Mouse (Mus musculus) layer of hippocampus, postnatal 25 days (tissue): ENCODE data around the gene Hspb1. TPM values are rescaled to one million over a fixed set of nuclear protein-coding genes. Genes with fewer than 3 reads are reported as not detected.

Source experiments
- DNase-seq, 2 experiments: peaks; one replicate each; pipeline ENCODE4 v3.0.0; 2022; ENCODE audit warnings: mixed read lengths in 2 of 2, low spot score in 1 of 2; ENCODE audit errors: extremely low spot score in 1 of 2
- total RNA-seq, 2 experiments: library from RNA; stranded (reverse); gene quantifications; 2 replicates each; pipeline ENCODE4 v1.2.3; 2021

Hspb1 gene
- total RNA-seq, result 10 to 100 TPM in 1 of 2 experiments, 1 to 10 TPM in 1; 7.7 to 14.4 TPM

- no peak for DNase-seq
Measured at GRCm38 (mm10) chr5:135887675-135888102, at the start of gene Hspb1. TSS of gene Hspb1 (plus strand) at chr5:135887919.

- no peak for DNase-seq
Measured at GRCm38 (mm10) chr5:135841651-135842050, 46.1 kb upstream of the Hspb1 start.

GRCm38 (mm10) chr5:135843418-135843817 is 44.3 kb upstream of the Hspb1 start:
- DNase-seq, result peak in 1 of 2 experiments; percentile 30

- no peak for DNase-seq
Measured at GRCm38 (mm10) chr5:135845676-135846320, 41.9 kb upstream of the Hspb1 start.

- DNase-seq, result no peak
Measured at GRCm38 (mm10) chr5:135847460-135847859, 40.3 kb upstream of the Hspb1 start.

GRCm38 (mm10) chr5:135847881-135848280 is 39.8 kb upstream of the Hspb1 start:
- no peak for DNase-seq

- DNase-seq, result no peak
Measured at GRCm38 (mm10) chr5:135851024-135851423, 36.7 kb upstream of the Hspb1 start.

GRCm38 (mm10) chr5:135851481-135851880 is 36.2 kb upstream of the Hspb1 start:
- no peak for DNase-seq

- DNase-seq, result no peak
Measured at GRCm38 (mm10) chr5:135852421-135852820, 35.3 kb upstream of the Hspb1 start.

- DNase-seq, result no peak
Measured at GRCm38 (mm10) chr5:135853731-135854130, 34.0 kb upstream of the Hspb1 start.

- peak; percentile 83 to 93 for DNase-seq
Measured at GRCm38 (mm10) chr5:135855156-135855555, 32.6 kb upstream of the Hspb1 start.

- no peak for DNase-seq
Measured at GRCm38 (mm10) chr5:135866662-135867061, 21.1 kb upstream of the Hspb1 start.

- DNase-seq, result no peak
Measured at GRCm38 (mm10) chr5:135867637-135868593, 19.8 kb upstream of the Hspb1 start.

- no peak for DNase-seq
Measured at GRCm38 (mm10) chr5:135868653-135869052, 19.1 kb upstream of the Hspb1 start.

- DNase-seq, result no peak
Measured at GRCm38 (mm10) chr5:135869661-135870423, 17.9 kb upstream of the Hspb1 start.

GRCm38 (mm10) chr5:135870505-135870904 is 17.2 kb upstream of the Hspb1 start:
- no peak for DNase-seq

GRCm38 (mm10) chr5:135872996-135873395 is 14.7 kb upstream of the Hspb1 start:
- DNase-seq, result no peak

- no peak for DNase-seq
Measured at GRCm38 (mm10) chr5:135873753-135874152, 14.0 kb upstream of the Hspb1 start.

GRCm38 (mm10) chr5:135877180-135877579 is 10.5 kb upstream of the Hspb1 start:
- DNase-seq, result peak in 1 of 2 experiments; percentile 64

- peak in 1 of 2 experiments; percentile 51 for DNase-seq
Measured at GRCm38 (mm10) chr5:135877831-135878231, 9.9 kb upstream of the Hspb1 start.
